Mouse (Mus musculus) c-Kit-positive CD71-positive TER-119-negative erythroid progenitor cells, embryonic 14.5 days (primary cell): Measurements from ENCODE around the gene Snx19.

Source experiments
- DNase-seq: peaks from one replicate; pipeline ENCODE4 v3.0.0-alpha.2; 2013; ENCODE audit warnings: low read depth

Gene Snx19

DNA sequence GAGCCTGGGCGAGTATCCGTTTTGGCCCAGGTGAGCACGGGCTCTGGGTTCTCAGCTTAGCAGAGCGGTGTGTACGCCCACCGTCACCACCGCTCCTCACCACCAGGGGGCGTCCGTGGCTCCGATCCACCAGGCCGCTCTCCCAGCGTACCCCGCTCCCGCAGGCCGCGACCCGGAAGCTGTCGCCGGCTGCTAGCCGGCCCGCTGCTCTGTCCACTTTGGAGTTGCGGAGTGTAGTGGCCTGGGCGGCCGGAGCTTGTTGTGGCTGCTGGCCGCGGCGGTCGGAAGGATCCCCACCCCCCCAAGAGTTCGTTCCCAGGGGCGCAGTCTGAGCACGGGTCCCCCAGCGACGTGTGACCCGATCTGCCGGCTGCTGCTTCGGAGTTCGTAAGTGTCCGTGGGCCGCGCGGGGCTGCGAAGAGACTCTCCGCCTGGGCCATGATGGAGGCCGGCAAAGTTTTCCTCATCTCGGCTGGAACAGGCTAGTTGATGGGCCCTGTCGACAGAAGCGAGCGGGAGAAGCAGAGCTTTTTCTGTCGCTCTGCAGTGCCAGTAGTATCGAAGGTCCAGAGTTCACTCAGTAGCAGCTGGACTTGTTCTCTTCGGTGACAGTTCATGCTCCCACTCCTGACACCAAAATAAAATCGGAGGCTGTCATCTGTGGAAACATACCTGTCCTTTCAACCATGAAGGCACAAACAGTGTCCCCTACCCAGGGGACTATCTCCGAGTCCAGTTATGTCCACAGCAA lies at the start of gene Snx19:
Gene Snx19, plus strand, starts transcription at position 227 of the 751 bp plus-strand sequence.
- peak; percentile 69 for DNase-seq

DNA sequence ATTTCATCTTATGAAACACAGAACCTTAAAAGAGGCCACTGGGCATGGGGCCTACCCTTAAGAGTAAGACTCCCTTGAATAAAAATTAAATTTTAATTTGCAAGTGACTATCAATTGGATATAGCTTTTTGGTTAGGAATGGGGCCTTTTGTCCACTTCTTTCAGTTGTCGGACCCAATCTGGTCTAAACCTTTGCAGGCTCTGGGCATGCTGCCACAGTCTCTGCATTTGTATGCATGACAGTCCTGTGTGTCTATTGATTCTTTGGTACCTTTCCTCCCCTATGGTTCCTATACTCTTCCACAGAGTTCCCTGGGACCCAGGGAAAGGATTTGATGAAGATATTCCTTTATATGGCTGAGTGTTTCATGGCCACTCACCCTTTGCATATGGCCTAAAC lies 26.1 kb upstream of the Snx19 start:
- DNase-seq = no peak

DNA sequence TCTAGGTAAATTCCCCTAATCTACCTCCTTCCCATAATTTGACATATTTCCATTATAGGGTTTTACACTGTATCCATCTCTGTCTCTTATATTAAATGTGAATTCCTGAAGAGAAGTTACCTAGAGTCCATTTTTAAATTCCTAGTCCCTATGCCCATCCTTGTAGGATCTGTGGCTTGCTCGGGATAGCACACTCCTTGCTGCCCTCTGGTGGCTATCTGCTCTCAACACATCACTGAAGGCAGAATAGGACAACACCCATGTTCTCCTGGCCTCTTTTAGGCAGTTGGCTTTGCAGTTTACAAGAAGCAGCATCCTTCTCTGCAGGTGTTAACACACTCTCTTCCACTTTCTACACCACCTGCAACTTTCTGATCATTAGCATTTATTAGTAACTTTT lies 4.0 kb upstream of the Snx19 start:
- peak; percentile 19 for DNase-seq

DNA sequence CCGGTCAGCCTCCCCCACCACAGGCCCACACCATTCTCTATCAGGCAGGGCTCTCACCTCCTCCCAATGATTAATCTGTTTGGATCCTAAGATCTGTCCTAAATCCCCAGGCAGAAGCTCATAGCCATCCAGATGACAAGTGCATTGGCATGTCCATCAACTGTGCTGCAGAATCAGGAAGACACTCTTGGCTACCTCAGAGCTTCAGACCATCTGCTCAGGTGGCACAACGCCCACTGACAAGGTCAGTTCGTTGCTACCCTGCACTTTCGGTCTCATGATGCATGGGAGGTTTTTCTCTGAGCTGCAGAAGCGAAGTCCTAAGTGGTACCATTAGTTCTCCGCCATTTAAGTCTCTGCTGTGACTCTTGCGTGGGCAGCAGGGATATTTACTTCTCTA lies 1.7 kb upstream of the Snx19 start:
- no peak for DNase-seq

DNA sequence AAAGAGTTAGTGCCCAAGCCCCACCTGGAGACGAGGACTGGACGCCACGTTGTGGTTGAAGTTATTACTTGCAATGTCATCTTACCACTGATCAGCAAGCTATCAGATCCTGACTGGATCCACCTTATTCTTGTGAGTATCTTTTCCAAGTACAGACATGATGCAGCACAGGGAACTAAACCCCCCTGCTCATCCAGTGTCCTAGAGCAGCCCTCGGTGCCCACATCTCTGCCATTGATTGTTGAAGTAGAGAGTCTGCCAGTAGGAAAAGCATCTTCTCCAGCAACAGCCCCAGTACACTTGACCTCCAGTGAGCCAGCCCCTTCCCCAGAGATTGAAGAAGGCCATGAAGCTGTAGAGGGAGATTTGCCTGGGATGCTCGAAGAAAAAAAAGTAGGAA lies 1.3 kb downstream of the Snx19 start:
- DNase-seq = no peak

DNA sequence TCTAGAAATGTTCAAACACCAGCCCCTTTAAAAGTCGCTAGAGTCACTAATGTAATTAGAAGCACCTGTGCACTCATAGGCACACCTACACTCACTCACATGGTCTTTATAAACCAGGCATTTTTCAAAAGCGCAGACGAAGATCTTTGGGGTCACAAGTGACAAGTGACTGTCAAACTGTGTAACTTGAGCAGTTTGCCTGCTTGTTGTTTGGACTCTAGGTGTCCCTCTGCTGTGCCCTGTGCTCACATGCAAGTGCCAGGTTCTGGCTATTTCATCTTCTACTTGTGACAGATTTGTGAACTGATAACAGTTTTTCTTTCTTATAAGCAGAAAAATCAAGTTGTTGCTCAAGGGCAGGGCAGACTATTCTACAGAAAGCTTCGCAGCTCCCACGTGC lies 3.5 kb downstream of the Snx19 start:
- DNase-seq = no peak

DNA sequence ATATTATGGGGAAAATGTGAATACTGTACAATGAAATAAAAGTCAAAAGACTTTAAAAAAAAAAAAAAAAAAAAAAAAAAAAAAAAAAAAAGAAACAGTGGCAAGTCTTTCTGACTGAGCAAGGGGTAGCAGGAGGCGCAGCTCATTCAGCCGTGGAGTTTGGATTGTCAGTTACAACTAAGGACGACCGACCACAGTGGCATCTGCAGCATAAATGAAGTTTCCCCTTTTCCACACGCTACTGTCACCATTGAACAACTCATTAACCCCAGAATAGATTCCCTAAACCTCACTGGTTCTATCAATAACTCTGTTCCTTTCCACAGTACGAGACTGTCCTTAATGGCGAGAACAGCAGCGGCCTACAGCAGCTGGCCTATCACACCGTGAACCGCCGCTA lies 5.0 kb downstream of the Snx19 start:
- DNase-seq = no peak

DNA sequence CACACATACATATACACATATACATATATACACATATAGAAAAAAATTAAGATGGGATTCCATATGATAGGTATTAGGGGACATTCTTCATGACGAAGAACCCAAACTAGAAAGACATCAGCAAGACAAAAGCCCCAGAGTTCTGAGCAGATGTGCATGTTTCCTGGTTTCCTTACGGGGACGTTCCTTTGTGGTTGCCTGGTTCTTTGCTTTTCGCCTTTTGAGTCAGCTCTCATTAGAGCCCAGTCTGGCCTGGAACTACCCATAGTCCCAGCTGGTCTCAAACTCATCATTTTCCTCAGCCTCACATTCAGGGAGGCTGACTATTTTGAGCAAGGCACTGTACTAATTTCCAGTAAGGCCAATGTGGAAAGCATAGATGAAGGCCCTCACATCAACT lies 7.0 kb downstream of the Snx19 start:
- no peak for DNase-seq

DNA sequence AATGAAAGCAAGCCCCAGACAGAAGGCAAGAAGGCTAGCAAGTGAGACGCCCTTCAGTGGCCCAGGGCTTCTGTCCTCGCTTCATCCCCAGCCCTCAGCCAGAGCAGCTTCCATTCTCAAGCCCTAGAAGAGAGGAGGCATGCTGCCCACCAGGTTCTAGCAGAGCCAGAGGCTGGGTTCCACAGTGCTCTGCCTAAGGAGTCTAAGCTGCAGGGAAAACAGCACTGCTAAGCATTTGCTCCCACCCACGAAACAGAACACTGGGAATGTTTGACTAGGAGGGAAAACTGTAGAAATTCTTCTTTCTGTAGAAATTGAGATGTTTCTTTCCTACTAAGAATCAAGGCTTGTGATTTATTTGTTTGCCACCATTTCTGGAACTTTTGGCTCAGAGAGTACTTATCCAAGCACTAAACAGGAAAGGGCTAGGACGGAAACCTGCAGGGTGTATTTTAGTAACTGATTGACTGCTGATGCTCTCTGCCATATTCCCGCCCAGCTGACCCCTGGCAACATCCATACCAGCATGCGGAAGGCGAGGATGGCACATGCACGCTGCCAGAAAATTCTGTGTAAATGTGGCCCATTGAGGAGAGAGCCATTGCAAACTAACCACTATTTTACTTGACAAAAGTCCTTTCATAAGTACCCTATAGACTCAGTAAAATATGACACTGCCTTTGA lies 9.1 kb downstream of the Snx19 start:
- no peak for DNase-seq

DNA sequence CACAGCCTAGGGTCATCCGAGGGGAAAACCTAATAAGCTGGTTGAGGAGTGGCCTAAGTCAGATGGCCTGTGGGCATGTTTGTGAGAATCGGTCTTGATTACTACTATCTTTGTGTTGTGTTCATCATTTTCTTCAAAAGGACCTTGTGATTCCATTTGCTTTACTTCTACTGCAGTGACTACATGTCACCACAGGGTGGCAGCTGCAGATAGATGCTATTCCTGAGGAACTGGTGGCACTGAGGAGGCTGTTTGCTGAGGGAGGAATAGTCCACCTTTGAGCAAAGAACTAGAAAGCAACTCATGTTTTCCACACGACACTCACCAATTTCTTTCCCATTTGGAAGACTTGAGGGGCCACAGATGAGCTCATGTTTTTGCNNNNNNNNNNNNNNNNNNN lies 11.6 kb downstream of the Snx19 start:
- no peak for DNase-seq

DNA sequence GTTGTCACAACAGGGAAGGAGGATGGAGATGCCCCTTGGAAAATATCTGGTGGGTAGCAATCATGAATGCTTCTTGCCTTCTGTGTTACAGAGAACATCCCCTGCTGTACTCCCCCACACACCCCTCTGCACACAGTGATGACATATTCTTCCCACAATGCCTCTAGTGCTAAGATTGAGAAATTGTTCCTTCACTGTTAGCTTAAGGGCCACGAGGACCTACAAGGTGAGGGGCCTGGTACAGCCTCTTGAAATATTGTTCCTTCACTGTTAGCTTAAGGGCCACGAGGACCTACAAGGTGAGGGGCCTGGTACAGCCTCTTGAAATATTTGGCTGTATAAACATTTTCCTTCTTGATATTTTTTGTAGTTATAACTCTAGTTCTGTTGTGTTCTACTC lies 14.9 kb downstream of the Snx19 start:
- DNase-seq = no peak

DNA sequence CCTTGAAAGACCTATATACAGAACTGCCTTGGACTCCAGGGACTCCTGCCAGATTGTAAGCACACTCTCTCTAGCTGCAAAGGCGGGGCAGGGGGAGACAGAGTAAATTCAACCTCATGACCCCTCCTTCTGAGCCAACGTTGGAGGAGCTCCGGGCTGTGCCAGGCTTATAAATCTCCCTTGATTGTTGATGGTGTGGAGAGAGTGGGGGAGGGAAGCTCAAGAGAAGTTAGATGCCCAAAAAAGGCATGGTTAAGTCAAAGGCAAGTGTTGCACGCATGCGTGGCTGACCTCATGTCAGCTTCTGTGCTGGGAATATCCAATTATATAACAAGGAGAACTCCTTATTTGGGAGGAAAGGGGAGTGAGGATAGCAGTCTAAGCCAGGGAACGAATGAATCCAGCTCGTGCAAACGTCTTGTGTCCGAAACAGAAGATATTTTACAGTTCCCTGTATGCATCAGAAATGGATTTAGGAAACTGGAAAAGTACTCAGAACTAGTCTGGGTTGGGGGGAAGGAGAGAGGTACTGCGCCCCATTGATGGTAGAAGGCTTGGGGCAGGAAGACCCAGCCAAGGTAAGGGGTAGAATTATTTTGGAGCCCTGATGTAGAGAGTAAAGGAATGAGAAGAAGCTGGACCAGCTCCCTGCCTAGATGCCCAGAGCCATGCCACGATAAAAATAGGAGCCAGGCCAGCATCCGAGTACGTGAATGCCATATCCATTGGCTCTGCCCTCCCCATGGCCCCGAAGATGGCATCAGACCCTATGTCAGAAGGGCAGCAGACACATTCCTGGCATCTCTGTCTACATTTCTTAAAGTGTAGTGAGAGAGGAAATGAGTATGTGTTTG lies 18.6 kb downstream of the Snx19 start:
- no peak for DNase-seq

DNA sequence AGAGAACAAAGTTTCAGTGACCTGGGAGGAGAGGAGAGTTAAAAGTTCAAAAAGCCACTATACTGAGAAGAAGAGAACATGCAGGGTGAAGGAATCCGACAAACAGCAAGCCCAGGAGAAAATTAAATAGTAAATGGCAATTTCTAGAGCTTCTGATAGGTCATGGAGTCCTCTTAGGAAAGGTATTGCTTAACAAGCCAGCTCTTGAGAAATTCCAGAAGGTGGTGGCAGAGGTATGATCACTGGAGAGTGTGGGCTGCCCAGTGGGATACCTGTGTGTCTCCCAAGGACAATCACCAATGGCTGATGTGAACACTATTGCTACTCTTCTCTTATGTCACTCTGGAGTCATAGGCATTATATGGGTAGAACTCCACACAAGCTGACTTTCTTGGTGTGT lies 19.2 kb downstream of the Snx19 start:
- DNase-seq = no peak

DNA sequence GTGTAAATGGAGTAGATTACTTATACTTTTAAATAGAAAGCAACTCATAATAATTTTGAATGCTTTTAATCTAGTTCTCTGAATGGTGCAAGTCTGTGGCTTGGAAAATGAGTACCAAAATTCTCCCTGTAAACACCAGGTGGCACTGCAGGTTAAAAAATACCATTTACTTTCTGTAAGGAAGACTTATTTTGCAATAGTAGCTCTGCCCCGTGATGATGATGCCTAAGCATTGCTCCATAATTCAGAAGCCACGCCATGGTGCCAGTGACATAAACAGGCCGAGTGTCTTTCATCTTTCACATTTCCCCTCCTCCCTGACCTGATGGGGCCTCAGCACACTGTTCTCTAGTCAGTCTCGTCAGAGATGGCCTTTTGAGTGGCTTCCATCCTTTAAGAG lies 21.6 kb downstream of the Snx19 start:
- DNase-seq = no peak

DNA sequence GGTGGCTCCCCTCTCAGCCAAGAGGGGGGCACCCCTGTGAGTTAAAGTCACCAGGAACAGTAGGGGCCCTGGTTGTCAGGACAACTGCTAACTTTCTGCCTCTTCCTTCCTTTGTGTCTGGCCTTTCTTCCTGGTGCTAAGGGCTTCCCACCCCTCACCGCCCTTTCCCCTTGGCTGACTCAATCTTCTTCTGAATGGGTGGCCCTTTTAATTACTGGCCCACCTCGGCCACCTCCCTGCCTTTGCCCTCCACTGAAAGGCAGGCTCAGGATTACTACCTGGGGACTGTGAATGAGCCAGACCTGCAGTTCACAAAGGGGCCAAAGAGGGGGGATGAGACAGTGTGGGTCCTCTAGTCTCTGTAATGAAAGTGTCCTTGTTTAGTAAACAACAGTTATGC lies 23.0 kb downstream of the Snx19 start:
- DNase-seq = no peak

DNA sequence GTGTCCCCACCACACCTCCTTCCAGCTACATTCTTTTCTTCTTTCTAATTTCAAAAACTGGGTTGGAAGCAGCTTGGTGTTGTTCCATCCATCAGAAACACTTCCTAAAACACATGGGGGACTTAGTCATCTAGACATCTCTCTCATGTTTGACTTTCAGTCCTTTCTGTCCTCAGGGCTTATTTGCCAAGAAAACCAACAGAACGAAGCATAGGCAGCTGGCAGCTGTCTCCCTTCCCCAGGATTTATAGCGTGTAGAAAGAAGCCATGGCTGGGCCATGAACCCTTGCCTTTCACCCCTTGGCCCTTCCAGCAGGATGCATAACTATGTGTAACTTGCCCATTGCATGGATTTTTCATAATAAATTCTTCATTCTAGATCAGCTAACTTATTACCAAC lies 23.9 kb downstream of the Snx19 start:
- no peak for DNase-seq

DNA sequence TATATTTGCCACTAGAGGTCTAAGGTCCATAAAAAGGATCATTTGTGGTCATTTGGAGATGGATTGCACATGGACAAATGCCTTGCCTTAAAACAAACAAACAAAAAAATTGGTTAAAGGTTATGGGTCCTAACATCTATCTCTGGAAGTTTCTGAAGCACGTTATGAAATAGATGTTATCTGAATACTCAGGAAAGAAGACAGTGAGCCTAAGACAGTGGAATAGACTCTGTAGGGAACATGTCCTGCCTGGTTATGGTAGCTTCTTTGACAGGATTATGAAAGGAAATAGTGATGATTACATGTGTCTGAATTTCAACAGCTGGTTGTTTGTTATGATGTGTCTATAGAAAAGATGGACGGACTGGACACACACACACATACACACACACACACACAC lies 27.6 kb downstream of the Snx19 start:
- no peak for DNase-seq

DNA sequence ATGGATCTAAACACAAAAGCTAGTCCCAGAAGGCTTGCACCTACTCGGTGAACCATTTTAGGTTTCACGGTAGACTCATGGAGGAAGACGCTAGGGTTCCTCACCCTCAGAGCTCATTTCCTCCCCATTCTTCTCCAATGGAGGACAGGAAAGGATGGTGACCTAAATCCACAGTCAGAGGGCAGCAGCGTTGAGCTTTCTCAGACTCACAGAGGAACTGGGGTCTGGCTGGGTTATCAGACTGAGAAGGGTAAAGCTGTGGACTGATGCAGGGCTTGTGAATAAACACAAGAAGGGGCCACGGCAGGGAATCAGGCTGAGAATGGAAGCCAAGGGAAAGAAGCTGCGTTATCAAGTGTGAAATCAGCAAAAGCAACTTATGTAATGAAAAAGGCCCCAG lies 29.3 kb downstream of the Snx19 start:
- no peak for DNase-seq

DNA sequence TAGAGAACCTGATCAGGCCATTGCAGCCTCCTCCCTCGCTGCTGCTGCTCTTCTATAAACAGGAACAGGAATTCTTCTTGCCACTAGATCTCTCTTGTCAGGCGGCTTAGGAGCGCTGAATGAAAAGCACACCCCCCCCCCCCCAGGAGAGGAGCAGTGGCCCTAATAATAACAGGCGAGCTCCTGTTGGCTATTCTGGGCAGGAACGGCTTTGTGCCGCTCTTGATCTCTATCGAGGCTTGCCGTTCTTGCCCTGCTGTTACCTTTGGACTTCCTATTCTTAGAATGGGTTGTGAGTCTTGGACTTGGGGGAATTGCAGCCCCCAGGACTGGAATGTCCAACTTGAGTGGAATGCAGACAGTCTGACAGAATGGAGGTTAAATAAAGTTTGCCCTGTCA lies 33.6 kb downstream of the Snx19 start:
- DNase-seq = no peak

DNA sequence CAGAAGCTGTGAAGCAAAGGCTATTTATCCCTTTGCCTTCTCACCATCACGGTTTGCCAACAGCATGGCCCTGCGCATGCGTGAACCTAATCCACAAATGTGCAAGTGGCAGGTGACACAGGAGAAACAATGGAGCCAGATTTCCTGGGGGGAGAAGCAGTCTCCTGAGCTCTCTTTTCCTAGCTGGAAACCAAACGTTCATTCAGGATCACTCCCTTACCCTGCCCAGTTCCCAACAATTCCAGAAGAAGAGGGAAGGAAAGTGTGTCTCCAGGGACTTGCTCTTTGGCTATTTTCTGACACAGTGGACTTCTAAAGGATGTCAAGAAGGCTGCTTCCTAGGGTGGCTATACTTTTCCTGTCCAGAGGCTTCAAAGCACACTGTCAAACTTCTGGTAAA lies 37.8 kb downstream of the Snx19 start:
- DNase-seq = no peak

DNA sequence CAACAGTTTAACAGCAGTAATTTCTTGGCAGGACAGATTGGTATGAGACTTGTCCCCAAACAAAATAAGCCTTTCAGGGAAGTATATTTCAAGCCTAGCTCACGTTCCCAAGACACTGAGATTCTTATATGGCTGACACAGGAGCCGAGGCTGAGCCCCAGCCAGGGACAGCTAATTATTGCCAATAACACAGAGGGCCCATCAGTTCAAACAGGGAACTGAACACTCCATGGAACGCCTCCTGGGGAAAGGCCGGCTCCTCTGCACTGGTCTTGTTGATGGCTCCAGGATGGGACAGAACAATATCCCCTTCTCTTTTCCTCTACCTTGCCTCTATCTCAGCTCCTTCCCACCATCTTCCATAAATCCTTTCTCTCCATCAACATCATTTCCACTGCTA lies 53.1 kb downstream of the Snx19 start:
- DNase-seq = no peak

DNA sequence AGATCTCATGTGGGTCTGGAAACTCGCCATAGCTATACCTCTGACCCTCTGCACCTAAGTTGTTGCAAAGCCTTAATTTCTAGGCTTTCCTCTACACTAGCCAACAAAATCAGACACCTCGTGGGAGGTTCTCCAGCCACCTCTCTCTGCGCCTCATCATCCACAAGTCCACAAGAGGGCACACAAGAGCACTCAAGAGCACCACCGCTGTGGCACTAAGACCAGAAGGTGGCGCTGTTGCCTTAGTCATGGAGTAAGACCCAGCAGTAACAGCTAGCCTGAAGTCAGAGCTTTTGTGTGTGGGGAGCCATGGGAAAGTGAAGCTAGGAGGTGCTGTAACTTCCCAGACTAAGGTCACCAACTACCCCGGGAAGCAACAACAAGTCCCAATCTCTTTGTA lies 53.6 kb downstream of the Snx19 start:
- DNase-seq = peak; percentile 87

DNA sequence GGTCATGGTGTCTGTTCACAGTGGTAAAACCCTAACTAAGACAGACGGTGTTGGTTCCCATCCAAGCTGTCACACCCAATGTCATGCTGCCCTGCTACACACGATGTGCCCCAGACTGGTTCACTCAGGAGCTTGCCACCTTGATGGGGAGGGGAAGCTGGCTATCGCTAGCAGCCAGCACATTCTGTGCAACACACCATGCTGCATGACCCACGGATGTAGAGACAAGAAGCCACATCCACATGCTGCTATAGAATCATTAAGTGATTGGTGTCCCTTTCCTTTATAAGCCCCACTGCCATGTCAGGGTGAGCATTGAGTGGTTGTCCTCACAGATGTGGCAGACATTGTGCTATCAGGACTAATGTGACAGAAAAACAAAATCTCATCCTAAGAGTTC lies 55.2 kb downstream of the Snx19 start:
- no peak for DNase-seq
